Mouse (Mus musculus) small intestine, adult 2 months (tissue): ENCODE data around the gene Ihh. TPM values are rescaled to one million over a fixed set of nuclear protein-coding genes. Genes with fewer than 3 reads are reported as not detected.

Source experiments
- H3K27ac ChIP-seq: fragments of 200-500 bp; 2 replicates; pipeline ENCODE4 v1.5.1; 2012; ENCODE audit warnings: low read depth, low read length, control low read depth, inconsistent platforms; ENCODE audit not compliant: insufficient read depth
- H3K27me3 ChIP-seq: fragments of 200-500 bp; 2 replicates; pipeline ENCODE4 v1.6.1; 2012; ENCODE audit warnings: mild to moderate bottlenecking, moderate library complexity, low read length, inconsistent platforms; ENCODE audit not compliant: control insufficient read depth, insufficient read depth
- H3K36me3 ChIP-seq: fragments of 200-500 bp; 2 replicates; pipeline ENCODE4 v1.6.1; 2012; ENCODE audit warnings: mild to moderate bottlenecking, low read length, control low read depth, inconsistent platforms; ENCODE audit not compliant: control insufficient read depth, insufficient read depth
- H3K4me1 ChIP-seq: fragments of 200-500 bp; 2 replicates; pipeline ENCODE4 v1.6.1; 2012; ENCODE audit warnings: low read length, inconsistent platforms, mixed read lengths; ENCODE audit not compliant: control insufficient read depth, insufficient read depth, insufficient read length
- H3K4me3 ChIP-seq: fragments of 200-500 bp; 2 replicates; pipeline ENCODE4 v1.5.1; 2012; ENCODE audit warnings: low read depth, mild to moderate bottlenecking, control low read depth, inconsistent platforms, low read length, moderate library complexity
- CTCF ChIP-seq: fragments of 200-500 bp; IDR thresholded peaks from 2 replicates; pipeline ENCODE4 v1.5.1; 2012; ENCODE audit warnings: low read depth, mild to moderate bottlenecking, control low read depth, inconsistent platforms, low read length, moderate library complexity, mixed read lengths; ENCODE audit not compliant: insufficient replicate concordance, insufficient read length; ENCODE audit errors: extremely low read depth
- POLR2A ChIP-seq: fragments of 200-500 bp; IDR thresholded peaks from 2 replicates; pipeline ENCODE4 v1.6.1; 2012; ENCODE audit warnings: low read depth, mild to moderate bottlenecking, control low read depth, inconsistent platforms, low read length, moderate library complexity
- WGBS: fragments of 180-500 bp; shearing (Covaris S2); methylation state at CpG from one replicate; pipeline ENCODE4 v1.1.7; 2018; 5-methylcytosine and 5-hydroxymethylcytosine counted together
- polyA plus RNA-seq: library from polyadenylated mRNA; depleted of rRNA; stranded (reverse); fragments of >200 nt; gene quantifications from 2 replicates; pipeline ENCODE4 v1.2.3, GENCODE M21; 2012

Gene Ihh
- polyA plus RNA-seq, 1 experiment: 198 TPM

DNA sequence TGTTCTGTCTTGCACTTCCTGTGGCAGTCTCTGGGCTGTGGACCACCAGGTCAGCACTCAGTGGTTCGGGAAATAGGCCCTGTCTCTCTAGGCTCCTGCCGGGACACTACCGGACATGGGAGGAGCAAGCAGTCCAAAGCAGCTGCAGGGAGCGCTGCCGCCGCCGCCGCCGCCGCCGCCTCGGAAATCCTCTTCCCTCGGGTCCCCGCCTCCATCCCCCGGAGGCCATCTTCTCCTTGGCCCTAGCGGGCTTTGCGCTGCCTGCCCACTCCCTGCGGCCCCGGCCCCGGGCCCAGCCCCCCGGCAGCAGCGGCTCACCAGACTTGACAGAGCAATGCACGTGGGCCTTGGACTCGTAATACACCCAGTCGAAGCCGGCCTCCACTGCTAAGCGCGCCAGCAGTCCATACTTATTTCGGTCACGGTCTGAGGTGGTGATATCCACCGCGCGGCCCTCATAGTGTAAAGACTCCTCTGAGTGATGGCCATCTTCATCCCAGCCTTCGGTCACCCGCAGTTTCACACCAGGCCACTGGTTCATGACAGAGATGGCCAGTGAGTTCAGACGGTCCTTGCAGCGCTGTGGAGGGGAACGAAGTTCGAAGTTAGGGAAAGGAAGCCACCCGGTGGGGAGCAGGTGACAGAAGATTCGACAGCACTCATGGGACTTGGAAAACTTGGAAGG lies 3.3 kb downstream of the Ihh start:
- WGBS: 24% methylated on average over 41 of the region's 41 CpGs
- Histone ChIP-seq H3K4me3 (peak overlapping the region; percentile 81), H3K27ac (no peak overlapping the region), H3K36me3 (peaks cover 36% of the 10 kb centered on the region), H3K4me1 (peaks cover 9% of the 10 kb centered on the region), H3K27me3 (no peaks in the 10 kb centered on the region)
- no peak for TF ChIP-seq CTCF
- no peak for TF ChIP-seq POLR2A

DNA sequence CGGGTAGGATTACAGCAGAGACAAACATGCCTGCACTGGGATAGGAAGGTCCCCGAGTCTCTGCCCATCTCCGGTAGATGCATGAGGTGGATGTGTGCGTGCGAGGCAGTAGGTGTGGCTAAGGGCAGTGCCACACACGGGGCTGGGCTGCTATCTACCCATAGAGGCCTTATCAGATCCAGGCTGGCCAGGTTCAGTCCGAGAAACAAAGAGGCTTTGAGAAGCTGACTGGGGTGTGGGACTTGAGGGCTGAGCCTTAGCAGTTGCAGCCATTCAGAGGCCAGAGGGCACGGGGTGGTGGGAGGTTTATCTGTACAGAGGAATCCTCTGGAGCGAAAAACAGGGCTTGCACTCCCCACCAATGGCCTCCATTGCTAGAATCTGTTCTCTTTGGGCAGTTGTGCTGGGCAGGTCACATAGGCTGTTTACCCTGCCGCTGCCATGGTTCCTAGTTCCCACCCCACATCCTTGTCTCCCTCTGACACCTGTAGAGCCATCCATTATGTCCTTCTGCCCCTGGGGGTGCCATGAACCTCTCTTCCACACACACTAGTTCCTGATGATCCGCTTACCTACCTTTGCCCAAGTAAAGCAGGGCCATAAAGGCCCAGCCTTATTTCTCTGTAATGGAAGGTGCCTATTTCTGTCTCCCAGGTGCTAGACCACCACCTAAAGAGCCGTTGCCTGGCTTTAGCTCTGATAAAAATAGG lies 9.7 kb downstream of the Ihh start:
- WGBS: 16% methylated on average over 12 of the region's 12 CpGs
- TF ChIP-seq CTCF (no peak), POLR2A (no peak)
- Histone ChIP-seq H3K4me3 (no peak overlapping the region), H3K27me3 (no peaks in the 10 kb centered on the region), H3K4me1 (peaks cover 25% of the 10 kb centered on the region; the same call in 1 of the 2 replicates), H3K27ac (peak overlapping the region; percentile 82), H3K36me3 (peaks cover 20% of the 10 kb centered on the region)

- TF ChIP-seq CTCF: no peak
- no peak for TF ChIP-seq POLR2A
- no peaks in the 10 kb centered on the region for H3K27me3 ChIP-seq
- H3K4me3 ChIP-seq: no peak overlapping the region
- peaks cover 2% of the 10 kb centered on the region; the same call in 1 of the 2 replicates for H3K36me3 ChIP-seq
- H3K4me1 ChIP-seq: peaks cover 25% of the 10 kb centered on the region; the same call in 1 of the 2 replicates
- WGBS: 16% methylated on average over 3 of the region's 3 CpGs
- H3K27ac ChIP-seq: no peak overlapping the region
Measured at GRCm38 (mm10) chr1:74939762-74940161, 11.7 kb downstream of the Ihh start.

DNA sequence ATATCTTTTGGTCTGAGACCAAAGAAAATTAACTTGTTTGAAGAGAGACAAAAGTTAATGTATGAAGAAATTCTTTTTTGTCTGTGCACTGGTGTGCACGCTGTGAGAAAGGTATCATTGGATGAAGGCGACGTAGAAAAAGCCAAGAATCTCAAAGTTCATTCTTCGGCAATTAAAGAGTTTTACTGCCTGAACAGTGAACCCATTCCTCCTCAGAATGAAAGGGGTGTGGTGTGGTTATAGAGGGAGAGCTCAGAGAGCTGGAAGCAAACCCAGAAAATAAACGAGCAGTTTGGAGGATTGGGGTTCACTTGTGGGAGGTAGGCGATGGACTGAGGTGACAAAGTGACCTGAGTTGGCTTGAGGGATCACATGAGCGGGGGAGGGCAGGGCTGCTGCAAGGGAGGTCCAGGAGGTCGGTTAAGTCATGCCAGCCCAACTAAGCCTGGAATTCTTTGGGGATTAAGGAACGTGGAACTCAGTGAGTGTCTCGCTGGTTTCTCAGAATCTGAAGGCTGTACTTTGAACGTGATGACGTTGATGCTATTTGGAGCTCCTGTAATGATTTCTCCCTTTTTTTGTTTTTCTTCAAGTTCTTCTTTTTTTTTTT lies 15.1 kb downstream of the Ihh start:
- Histone ChIP-seq H3K27ac (peak overlapping the region; percentile 97), H3K36me3 (no peaks in the 10 kb centered on the region), H3K4me3 (peak overlapping the region; percentile 42), H3K27me3 (no peaks in the 10 kb centered on the region; the same call in 1 of the 2 replicates), H3K4me1 (peaks cover 12% of the 10 kb centered on the region; the same call in 1 of the 2 replicates)
- TF ChIP-seq POLR2A: no peak
- TF ChIP-seq CTCF: no peak
- 19% methylated on average over 12 of the region's 12 CpGs for WGBS

- H3K36me3 ChIP-seq: no peaks in the 10 kb centered on the region
- peaks cover 7% of the 10 kb centered on the region; the same call in 1 of the 2 replicates for H3K4me1 ChIP-seq
- peak within 1 kb of the TSS; percentile 97 for H3K27ac ChIP-seq
- WGBS: 2% methylated on average over 18 of the region's 18 CpGs
- no peak for TF ChIP-seq POLR2A
- TF ChIP-seq CTCF: no peak
- H3K27me3 ChIP-seq: no peaks in the 10 kb centered on the region; the same call in 1 of the 2 replicates
- H3K4me3 ChIP-seq: peak within 1 kb of the TSS; percentile 42
Measured at GRCm38 (mm10) chr1:74935402-74935801, 16.1 kb downstream of the Ihh start, which contains the start of gene Cfap65. Gene Cfap65, minus strand, starts transcription at chr1:74935599.

GRCm38 (mm10) chr1:74927621-74928296 lies 23.7 kb downstream of the Ihh start:
- no peaks in the 10 kb centered on the region for H3K27me3 ChIP-seq
- H3K4me3 ChIP-seq: no peak overlapping the region
- peaks cover 9% of the 10 kb centered on the region; the same call in 1 of the 2 replicates for H3K4me1 ChIP-seq
- no peaks in the 10 kb centered on the region for H3K36me3 ChIP-seq
- no peak overlapping the region for H3K27ac ChIP-seq
- no peak for TF ChIP-seq POLR2A
- WGBS: 68% methylated on average over 9 of the region's 9 CpGs

GRCm38 (mm10) chr1:74926721-74927120 lies 24.8 kb downstream of the Ihh start:
- Histone ChIP-seq H3K27me3 (no peaks in the 10 kb centered on the region), H3K4me3 (no peak overlapping the region), H3K27ac (no peak overlapping the region), H3K36me3 (no peaks in the 10 kb centered on the region), H3K4me1 (peaks cover 9% of the 10 kb centered on the region; the same call in 1 of the 2 replicates)
- WGBS: 18% methylated on average over 6 of the region's 6 CpGs
- no peak for TF ChIP-seq POLR2A
- TF ChIP-seq CTCF: peak; percentile 98
